Mouse (Mus musculus) liver, adult 2 months (tissue): ENCODE results near the gene Pik3c2b.

Experiments used
- CTCF ChIP-seq: fragments of 200-500 bp; IDR thresholded peaks from 2 replicates; pipeline ENCODE4 v1.5.1; 2011; ENCODE audit warnings: low read depth, low read length, control low read depth
- POLR2A ChIP-seq: fragments of 200-500 bp; IDR thresholded peaks from 2 replicates; pipeline ENCODE4 v1.6.1; 2011; ENCODE audit warnings: low read length, control low read depth; ENCODE audit not compliant: insufficient read depth; ENCODE audit errors: extremely low read depth

- TF ChIP-seq POLR2A (no peak), CTCF (no peak)
Measured at GRCm38 (mm10) chr1:133126365-133126740, 80.9 kb downstream of the Pik3c2b start.
